Mouse (Mus musculus) spleen, adult 2 months (tissue): ENCODE results near the gene Cwc22. TPM values are rescaled to one million over a fixed set of nuclear protein-coding genes. Genes with fewer than 3 reads are reported as not detected.

Experiments used
- DNase-seq, 2 experiments: peaks; one replicate each; pipeline versions ENCODE4 v3.0.0 to v3.0.0-alpha.2; 2012 to 2021; ENCODE audit warnings: low spot score in 2 of 2, low read depth in 1 of 2
- H3K27ac ChIP-seq: fragments of 200-500 bp; 2 replicates; pipeline ENCODE4 v1.5.1; 2012; ENCODE audit warnings: low read length, inconsistent platforms; ENCODE audit not compliant: insufficient read depth
- H3K27me3 ChIP-seq: fragments of 200-500 bp; 2 replicates; pipeline ENCODE4 v1.6.1; 2012; ENCODE audit warnings: mild to moderate bottlenecking, moderate library complexity, low read length, inconsistent platforms; ENCODE audit not compliant: control insufficient read depth, insufficient read depth
- H3K36me3 ChIP-seq: fragments of 200-500 bp; 2 replicates; pipeline ENCODE4 v1.6.1; 2012; ENCODE audit warnings: mild to moderate bottlenecking, low read length, inconsistent platforms; ENCODE audit not compliant: control insufficient read depth, insufficient read depth
- H3K4me1 ChIP-seq: fragments of 200-500 bp; 2 replicates; pipeline ENCODE4 v1.6.1; 2011; ENCODE audit warnings: inconsistent platforms; ENCODE audit not compliant: control insufficient read depth, insufficient read depth, insufficient read length
- H3K4me3 ChIP-seq: fragments of 200-500 bp; 2 replicates; pipeline ENCODE4 v1.5.1; 2011; ENCODE audit warnings: mild to moderate bottlenecking, inconsistent platforms; ENCODE audit not compliant: insufficient read depth, insufficient read length; ENCODE audit errors: extremely low read depth
- CTCF ChIP-seq: fragments of 200-500 bp; IDR thresholded peaks from 2 replicates; pipeline ENCODE4 v1.5.1; 2011; ENCODE audit warnings: mild to moderate bottlenecking, inconsistent platforms; ENCODE audit not compliant: insufficient read depth, insufficient read length, insufficient replicate concordance; ENCODE audit errors: extremely low read depth
- POLR2A ChIP-seq: fragments of 200-500 bp; IDR thresholded peaks from 2 replicates; pipeline ENCODE4 v1.6.1; 2011; ENCODE audit warnings: low read depth, low read length, inconsistent platforms
- WGBS: fragments of 180-500 bp; shearing (Covaris S2); methylation state at CpG from one replicate; pipeline ENCODE4 v1.1.7; 2018; 5-methylcytosine and 5-hydroxymethylcytosine counted together
- polyA plus RNA-seq: library from polyadenylated mRNA; depleted of rRNA; stranded (reverse); fragments of >200 nt; gene quantifications from 2 replicates; pipeline ENCODE4 v1.2.3, GENCODE M21; 2012

Cwc22 gene
- polyA plus RNA-seq, 1 experiment: 2.9 TPM

DNA sequence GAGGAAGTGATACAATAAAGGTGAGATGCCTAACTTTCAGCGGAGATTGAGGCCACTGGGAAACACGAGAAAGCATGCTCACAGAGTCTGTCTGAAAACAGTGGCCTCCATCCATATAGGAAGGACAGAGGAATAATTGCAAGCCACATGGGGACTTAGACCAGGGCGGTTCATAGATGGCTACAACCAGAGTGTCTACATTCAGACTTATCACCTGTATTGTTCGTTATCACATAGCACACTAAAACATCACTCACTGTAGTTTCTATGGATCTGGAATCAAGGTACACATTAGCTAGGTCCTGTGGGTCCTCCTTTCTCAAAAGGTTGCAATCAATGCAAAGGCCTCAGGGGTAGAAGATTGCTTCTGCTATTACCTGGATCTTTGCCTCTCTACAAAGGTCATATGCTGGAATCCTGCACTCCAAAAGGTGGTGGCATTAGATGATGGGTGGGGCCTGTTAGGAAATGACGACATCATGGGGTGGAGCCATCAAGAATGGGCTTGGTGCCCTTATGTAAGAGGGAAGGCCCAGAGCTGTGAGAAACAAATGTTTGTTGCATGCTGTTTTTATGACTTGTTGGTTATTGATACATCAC, 30.2 kb upstream of the Cwc22 start:
- no peak overlapping the region for H3K27ac ChIP-seq
- TF ChIP-seq POLR2A (no peak), CTCF (no peak)
- H3K27me3 ChIP-seq: no peaks in the 10 kb centered on the region
- H3K4me3 ChIP-seq: no peak overlapping the region
- 89% methylated on average over 5 of the region's 5 CpGs for WGBS
- H3K4me1 ChIP-seq: no peaks in the 10 kb centered on the region
- no peak for DNase-seq
- no peaks in the 10 kb centered on the region for H3K36me3 ChIP-seq

DNA sequence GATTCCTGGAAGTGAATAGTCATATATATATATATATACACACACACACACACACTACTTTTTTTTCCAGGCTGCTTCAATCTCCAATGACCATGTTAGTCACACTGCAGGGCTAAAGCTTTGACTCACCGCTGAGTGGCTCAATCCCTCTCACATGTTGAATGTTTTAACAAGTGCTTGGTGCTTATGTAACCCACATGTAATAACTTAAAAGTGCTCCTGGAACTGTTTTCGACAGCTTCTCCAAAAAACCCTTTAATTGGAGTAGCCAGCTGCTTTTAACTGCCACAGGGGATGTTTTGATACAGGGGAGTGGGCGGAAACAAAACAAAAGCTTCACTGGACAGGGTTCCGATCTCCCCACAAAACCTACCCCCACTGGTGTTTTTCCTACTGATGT, 29.4 kb upstream of the Cwc22 start:
- Histone ChIP-seq H3K4me1 (no peaks in the 10 kb centered on the region), H3K27me3 (no peaks in the 10 kb centered on the region), H3K36me3 (no peaks in the 10 kb centered on the region), H3K4me3 (no peak overlapping the region), H3K27ac (no peak overlapping the region)
- TF ChIP-seq POLR2A (no peak), CTCF (no peak)
- no peak for DNase-seq
- 81% methylated on average over 4 of the region's 4 CpGs for WGBS

DNA sequence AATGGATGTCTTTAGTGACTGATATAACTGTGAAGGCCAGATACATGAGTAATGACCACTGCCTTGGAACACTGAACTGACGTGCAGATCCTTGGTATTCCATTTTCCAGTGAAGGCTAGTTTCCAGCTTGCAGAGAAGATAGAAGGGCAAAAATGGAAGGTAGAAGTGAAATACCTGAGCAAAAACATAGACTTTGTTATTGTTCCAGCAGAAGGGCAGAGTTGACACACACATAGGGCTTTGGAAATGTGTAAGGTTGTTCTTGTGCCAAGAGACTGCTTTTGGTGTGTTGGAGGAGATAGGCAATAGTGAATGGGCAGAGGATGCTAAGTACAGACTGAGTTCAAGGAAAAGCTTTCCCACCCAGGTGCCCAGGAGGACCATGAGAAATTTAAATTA, 28.8 kb upstream of the Cwc22 start:
- Histone ChIP-seq H3K4me3 (no peak overlapping the region), H3K4me1 (no peaks in the 10 kb centered on the region), H3K27me3 (no peaks in the 10 kb centered on the region), H3K27ac (no peak overlapping the region), H3K36me3 (no peaks in the 10 kb centered on the region)
- TF ChIP-seq POLR2A: no peak
- no peak for TF ChIP-seq CTCF
- DNase-seq: no peak
- WGBS: 80% methylated on average over 1 of the region's 1 CpGs

DNA sequence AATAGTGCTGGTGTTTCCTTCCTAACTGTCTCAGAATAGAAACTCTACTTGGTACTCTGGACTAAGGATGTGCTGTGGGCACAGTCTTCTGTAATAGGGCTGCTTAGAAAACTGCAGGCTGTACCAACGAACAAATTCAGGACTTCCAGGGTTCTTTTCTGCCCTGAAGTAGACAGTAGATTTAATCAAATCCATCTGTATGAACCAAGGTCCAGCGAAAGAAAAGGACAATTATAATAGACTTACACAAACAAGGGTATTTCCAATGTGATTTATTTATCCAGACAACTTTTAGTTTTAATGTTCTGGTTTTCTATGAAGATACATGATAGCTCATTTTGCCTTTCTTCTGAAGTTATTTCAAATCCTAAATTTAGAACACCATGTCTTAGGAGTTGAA, 28.2 kb upstream of the Cwc22 start:
- no peak for TF ChIP-seq POLR2A
- no peak for TF ChIP-seq CTCF
- no peak overlapping the region for H3K27ac ChIP-seq
- WGBS: 63% methylated on average over 2 of the region's 2 CpGs
- H3K4me3 ChIP-seq: no peak overlapping the region
- no peaks in the 10 kb centered on the region for H3K36me3 ChIP-seq
- no peaks in the 10 kb centered on the region for H3K4me1 ChIP-seq
- H3K27me3 ChIP-seq: no peaks in the 10 kb centered on the region
- DNase-seq: no peak

DNA sequence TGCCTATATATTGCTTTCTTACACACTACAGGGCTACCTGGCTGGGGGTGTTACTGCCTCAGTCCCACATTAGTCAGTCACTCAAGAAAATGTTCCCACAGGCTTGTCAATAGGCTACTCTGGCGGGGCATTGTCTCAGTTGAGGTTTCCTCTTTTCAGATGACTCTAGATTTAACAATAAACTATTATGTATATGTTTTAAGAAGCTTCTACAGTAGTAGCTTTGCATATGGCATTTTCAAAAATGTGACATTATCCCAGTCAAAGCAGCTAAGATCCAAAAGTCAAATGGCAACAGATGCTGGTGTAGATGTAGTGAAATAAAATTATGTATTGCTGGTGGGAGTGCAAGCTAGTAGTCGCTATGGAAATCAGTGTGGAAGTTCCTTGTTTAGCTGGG, 27.1 kb upstream of the Cwc22 start:
- H3K4me1 ChIP-seq: no peaks in the 10 kb centered on the region
- no peak for TF ChIP-seq CTCF
- no peaks in the 10 kb centered on the region for H3K27me3 ChIP-seq
- no peak overlapping the region for H3K27ac ChIP-seq
- H3K36me3 ChIP-seq: no peaks in the 10 kb centered on the region
- DNase-seq: no peak
- no peak overlapping the region for H3K4me3 ChIP-seq
- WGBS: 73% methylated on average over 2 of the region's 2 CpGs

DNA sequence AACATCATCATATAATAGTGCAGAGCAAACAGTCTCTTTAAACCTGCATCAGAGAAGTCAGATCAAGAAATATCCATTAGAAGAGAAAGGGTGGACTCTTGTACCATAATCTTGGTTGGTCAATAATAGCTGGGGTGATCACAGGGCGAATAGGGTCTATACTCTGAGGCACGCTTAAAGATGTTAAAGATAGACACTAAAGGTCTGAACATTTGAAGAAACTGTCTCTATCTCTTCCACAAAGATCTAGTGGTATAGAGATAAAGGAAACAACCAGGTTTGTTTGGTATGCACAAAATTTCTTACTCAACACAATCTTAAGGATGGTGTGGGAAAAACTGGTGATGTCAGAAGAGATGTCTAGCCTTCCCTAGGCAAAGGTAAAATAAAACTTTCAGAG, 26.4 kb upstream of the Cwc22 start:
- no peak for DNase-seq
- 85% methylated on average over 2 of the region's 2 CpGs for WGBS
- no peak overlapping the region for H3K27ac ChIP-seq
- no peaks in the 10 kb centered on the region for H3K27me3 ChIP-seq
- no peaks in the 10 kb centered on the region for H3K36me3 ChIP-seq
- no peak for TF ChIP-seq CTCF
- no peak for TF ChIP-seq POLR2A
- H3K4me3 ChIP-seq: no peak overlapping the region
- H3K4me1 ChIP-seq: no peaks in the 10 kb centered on the region

DNA sequence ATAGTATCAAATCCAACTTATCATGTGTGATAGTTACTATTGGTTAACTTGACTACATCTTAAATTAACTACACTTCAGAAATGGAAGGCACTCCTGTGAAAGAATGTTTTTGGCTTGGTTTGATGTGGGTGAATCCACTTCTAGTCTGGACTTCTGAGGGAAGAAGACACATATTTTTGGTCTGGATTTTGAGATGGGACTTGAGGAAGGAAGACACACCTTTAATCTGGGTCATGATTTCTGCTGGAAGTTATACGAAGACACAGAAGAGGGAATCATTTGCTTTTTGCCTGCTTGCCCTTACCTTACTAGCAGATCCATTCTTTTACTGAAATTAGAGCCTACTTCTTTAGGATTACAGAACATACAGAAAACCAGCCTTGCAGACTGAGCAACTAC, 25.7 kb upstream of the Cwc22 start:
- no peak for DNase-seq
- TF ChIP-seq CTCF: no peak
- TF ChIP-seq POLR2A: no peak
- 88% methylated on average over 1 of the region's 1 CpGs for WGBS

DNA sequence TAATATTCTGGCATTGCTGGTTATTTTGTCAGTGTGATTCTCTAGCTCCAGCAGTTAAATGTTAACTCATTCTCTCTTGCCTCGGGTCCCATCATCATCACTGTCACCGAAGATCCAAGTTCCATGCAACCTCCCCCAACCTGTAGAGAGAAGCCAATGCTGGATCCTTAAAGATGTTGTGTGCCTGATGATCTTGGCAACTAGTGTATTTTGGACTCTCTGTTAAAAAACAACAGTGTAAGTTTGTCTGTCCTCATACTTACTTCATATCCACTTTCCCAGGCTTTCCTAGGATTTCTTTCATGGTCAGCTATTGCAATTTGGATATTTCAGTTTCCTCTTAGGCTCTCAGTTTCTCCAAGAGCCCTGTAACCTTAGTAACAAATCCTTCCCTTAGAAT, 25.2 kb upstream of the Cwc22 start:
- Histone ChIP-seq H3K36me3 (no peaks in the 10 kb centered on the region), H3K27ac (no peak overlapping the region), H3K27me3 (no peaks in the 10 kb centered on the region), H3K4me3 (no peak overlapping the region), H3K4me1 (no peaks in the 10 kb centered on the region)
- TF ChIP-seq CTCF (no peak), POLR2A (no peak)
- no peak for DNase-seq
- 79% methylated on average over 2 of the region's 2 CpGs for WGBS

More for the DNA sequence above, 25.7 kb upstream of the Cwc22 start:
- H3K36me3 ChIP-seq: no peaks in the 10 kb centered on the region
- H3K27me3 ChIP-seq: no peaks in the 10 kb centered on the region
- H3K27ac ChIP-seq: no peak overlapping the region
- H3K4me1 ChIP-seq: no peaks in the 10 kb centered on the region
- H3K4me3 ChIP-seq: no peak overlapping the region
